Mouse (Mus musculus) myocyte (in vitro differentiated cells): Measurements from ENCODE around the gene Tcf12. TPM values are rescaled to one million over a fixed set of nuclear protein-coding genes. Genes with fewer than 3 reads are reported as not detected.

Experiments
- H3K27me3 ChIP-seq: one replicate; pipeline ENCODE4 v1.6.1; 2011; ENCODE audit not compliant: control insufficient read depth, insufficient read depth, insufficient read length
- H3K36me3 ChIP-seq: one replicate; pipeline ENCODE4 v1.6.1; 2011; ENCODE audit not compliant: control insufficient read depth, insufficient read depth
- H3K4me2 ChIP-seq: one replicate; pipeline ENCODE4 v1.6.1; 2011; ENCODE audit warnings: low read depth, control low read depth
- H3K4me3 ChIP-seq: one replicate; pipeline ENCODE4 v1.5.1; 2011; ENCODE audit warnings: mild to moderate bottlenecking, control low read depth, moderate library complexity
- H3K79me2 ChIP-seq: one replicate; pipeline ENCODE4 v1.6.1; 2011; ENCODE audit not compliant: control insufficient read depth, insufficient read depth
- H3ac ChIP-seq: one replicate; pipeline ENCODE4 v1.6.1; 2011; ENCODE audit not compliant: control insufficient read depth, insufficient read length
- CEBPB ChIP-seq: IDR thresholded peaks from 2 replicates; pipeline ENCODE4 v1.6.1; 2011; ENCODE audit warnings: mild to moderate bottlenecking, moderate library complexity; ENCODE audit not compliant: poor library complexity, insufficient read depth, severe bottlenecking
- E2F4 ChIP-seq: IDR thresholded peaks from one replicate; pipeline ENCODE4 v1.6.1; 2011; ENCODE audit warnings: mild to moderate bottlenecking, control low read depth, moderate library complexity; ENCODE audit not compliant: insufficient read depth
- MAX ChIP-seq: IDR thresholded peaks from one replicate; pipeline ENCODE4 v1.6.1; 2011; ENCODE audit warnings: low read depth, mild to moderate bottlenecking, control low read depth
- MYOD1 ChIP-seq, 3 experiments: IDR thresholded peaks; one replicate each; pipeline ENCODE4 v1.6.1; 2011; ENCODE audit warnings: control low read depth in 2 of 3, low read depth in 2 of 3, mild to moderate bottlenecking in 2 of 3, moderate library complexity in 1 of 3; ENCODE audit not compliant: insufficient read length in 2 of 3, control insufficient read depth in 1 of 3
- MYOG ChIP-seq, 3 experiments: IDR thresholded peaks; one replicate each; pipeline ENCODE4 v1.6.1; 2011; ENCODE audit warnings: control low read depth in 2 of 3, low read depth in 2 of 3, mild to moderate bottlenecking in 2 of 3; ENCODE audit not compliant: insufficient read length in 2 of 3, control insufficient read depth in 1 of 3, insufficient read depth in 1 of 3
- POLR2A ChIP-seq: IDR thresholded peaks from one replicate; pipeline ENCODE4 v1.6.1; 2011; ENCODE audit warnings: low read depth, mild to moderate bottlenecking, control low read depth, moderate library complexity; ENCODE audit not compliant: insufficient read length
- POLR2AphosphoS2 ChIP-seq: IDR thresholded peaks from one replicate; pipeline ENCODE4 v1.6.1; 2011; ENCODE audit warnings: low read depth, control low read depth; ENCODE audit not compliant: insufficient read length
- REST ChIP-seq: IDR thresholded peaks from one replicate; pipeline ENCODE4 v1.6.1; 2011; ENCODE audit warnings: mild to moderate bottlenecking, control low read depth, moderate library complexity; ENCODE audit not compliant: insufficient read depth, insufficient read length
- SRF ChIP-seq: IDR thresholded peaks from one replicate; pipeline ENCODE4 v1.6.1; 2011; ENCODE audit warnings: low read depth; ENCODE audit not compliant: control insufficient read depth, insufficient read length
- TCF12 ChIP-seq: IDR thresholded peaks from one replicate; pipeline ENCODE4 v1.6.1; 2011; ENCODE audit warnings: mild to moderate bottlenecking, control low read depth; ENCODE audit not compliant: poor library complexity, insufficient read depth, severe bottlenecking
- TCF3 ChIP-seq: IDR thresholded peaks from one replicate; pipeline ENCODE4 v1.6.1; 2011; ENCODE audit warnings: low read depth, control low read depth; ENCODE audit not compliant: insufficient read length
- USF1 ChIP-seq: IDR thresholded peaks from one replicate; pipeline ENCODE4 v1.6.1; 2011; ENCODE audit warnings: low read depth, mild to moderate bottlenecking, control low read depth, moderate library complexity
- polyA plus RNA-seq: library from polyadenylated mRNA; unstranded; fragments of >200 nt; fragmentation: generic; extraction: Trizol; gene quantifications from one replicate; pipeline ENCODE4 v1.2.1, GENCODE M21; 2012; ENCODE audit warnings: missing spikeins

Gene Tcf12
- polyA plus RNA-seq, 1 experiment = 34.6 TPM

GRCm38 (mm10) chr9:71931965-71932364 lies 179.7 kb downstream of the Tcf12 start:
- Histone ChIP-seq H3K4me2 (no peak overlapping the region), H3ac (no peak overlapping the region), H3K4me3 (no peak overlapping the region), H3K36me3 (no peaks in the 10 kb centered on the region), H3K79me2 (peaks cover 25% of the 10 kb centered on the region), H3K27me3 (no peaks in the 10 kb centered on the region)
- TF ChIP-seq MAX = no peak
- TF ChIP-seq REST = no peak
- no peak for TF ChIP-seq USF1
- no peak for TF ChIP-seq SRF
- TF ChIP-seq TCF3 = no peak
- TF ChIP-seq POLR2AphosphoS2 = no peak
- no peak for TF ChIP-seq MYOG (IDR thresholded peaks at IDR 0.05; ENCODE audit: control insufficient read depth in 1 of 3, insufficient read depth in 1 of 3, insufficient read length in 2 of 3, low read depth in 2 of 3)

DNA sequence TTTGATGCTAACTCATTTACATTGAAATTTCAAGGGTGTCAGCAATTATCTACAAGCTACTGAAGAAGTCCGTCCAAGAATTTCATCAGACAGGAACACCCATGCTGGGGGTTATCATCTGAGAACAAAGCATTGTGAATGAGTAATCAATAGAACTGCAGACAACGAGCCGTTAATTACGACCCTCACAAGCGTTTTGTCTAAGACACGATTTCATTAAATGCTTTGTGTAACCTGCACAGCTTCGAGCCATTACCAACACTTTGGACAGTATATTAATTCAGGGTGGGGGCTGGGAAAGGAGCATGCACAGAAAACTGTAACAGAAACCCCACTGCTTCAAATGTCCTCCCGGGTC lies 180.3 kb downstream of the Tcf12 start:
- no peak overlapping the region for H3K4me3 ChIP-seq
- no peak overlapping the region for H3ac ChIP-seq
- peaks cover 25% of the 10 kb centered on the region for H3K79me2 ChIP-seq
- no peaks in the 10 kb centered on the region for H3K27me3 ChIP-seq
- TF ChIP-seq TCF12 (no peak), REST (no peak), MYOG (IDR thresholded peaks at IDR 0.05; ENCODE audit: control insufficient read depth in 1 of 3, insufficient read depth in 1 of 3, insufficient read length in 2 of 3, low read depth in 2 of 3) (no peak), CEBPB (no peak), SRF (no peak), MAX (no peak), POLR2AphosphoS2 (no peak), TCF3 (no peak), USF1 (no peak), E2F4 (no peak), POLR2A (no peak)
- H3K36me3 ChIP-seq = no peaks in the 10 kb centered on the region
- no peak overlapping the region for H3K4me2 ChIP-seq

- Histone ChIP-seq H3K4me3 (no peak overlapping the region), H3K27me3 (no peaks in the 10 kb centered on the region), H3K4me2 (no peak overlapping the region), H3K79me2 (peaks cover 25% of the 10 kb centered on the region), H3ac (no peak overlapping the region), H3K36me3 (no peaks in the 10 kb centered on the region)
- TF ChIP-seq MAX (no peak), CEBPB (no peak), POLR2AphosphoS2 (no peak), MYOG (IDR thresholded peaks at IDR 0.05; ENCODE audit: control insufficient read depth in 1 of 3, insufficient read depth in 1 of 3, insufficient read length in 2 of 3, low read depth in 2 of 3) (no peak), POLR2A (no peak), MYOD1 (IDR thresholded peaks at IDR 0.05; ENCODE audit: control insufficient read depth in 1 of 3, insufficient read length in 2 of 3, low read depth in 2 of 3) (no peak), USF1 (no peak), SRF (no peak), TCF12 (no peak), REST (no peak), TCF3 (no peak), E2F4 (no peak)
Measured at GRCm38 (mm10) chr9:71930431-71931357, 181.0 kb downstream of the Tcf12 start.

DNA sequence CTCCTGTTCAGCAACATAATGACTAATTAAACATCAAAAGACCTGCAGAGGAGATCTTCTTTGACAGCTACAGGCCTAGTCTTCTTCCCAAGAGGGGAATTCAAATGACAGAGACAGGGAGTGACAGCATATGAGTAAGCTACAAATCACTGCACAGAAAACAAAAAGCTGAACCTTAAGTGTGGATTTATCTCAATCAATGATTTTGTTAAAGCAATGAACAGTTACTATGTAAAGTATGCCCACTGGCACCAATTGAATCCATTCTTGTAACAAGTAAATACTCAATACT lies 195.1 kb downstream of the Tcf12 start:
- no peak overlapping the region for H3K4me3 ChIP-seq
- peaks cover 4% of the 10 kb centered on the region for H3K79me2 ChIP-seq
- no peak overlapping the region for H3K4me2 ChIP-seq
- no peak for TF ChIP-seq CEBPB
- no peak for TF ChIP-seq MYOD1 (IDR thresholded peaks at IDR 0.05; ENCODE audit: control insufficient read depth in 1 of 3, insufficient read length in 2 of 3, low read depth in 2 of 3)
- TF ChIP-seq TCF3 = no peak
- TF ChIP-seq TCF12 = no peak
- no peak for TF ChIP-seq E2F4
- TF ChIP-seq MYOG (IDR thresholded peaks at IDR 0.05; ENCODE audit: control insufficient read depth in 1 of 3, insufficient read depth in 1 of 3, insufficient read length in 2 of 3, low read depth in 2 of 3) = no peak
- TF ChIP-seq REST = no peak
- H3K27me3 ChIP-seq = no peaks in the 10 kb centered on the region
- H3K36me3 ChIP-seq = peaks cover 10% of the 10 kb centered on the region
- no peak overlapping the region for H3ac ChIP-seq
